Mouse (Mus musculus) embryonic facial prominence, embryonic 11.5 days (tissue): ENCODE data around the gene Gm43552. TPM values are rescaled to one million over a fixed set of nuclear protein-coding genes. Genes with fewer than 3 reads are reported as not detected.

Experiments
- ATAC-seq: fragments of 200-750 bp; cut with Nextera tagmentation; replicated peaks from 2 replicates; pipeline ENCODE4 v1.8.0; 2017; ENCODE audit warnings: low read depth; ENCODE audit not compliant: insufficient number of reproducible peaks, low FRiP score, low TSS enrichment
- DNase-seq: peaks from one replicate; pipeline ENCODE4 v3.0.0-alpha.2; 2015; ENCODE audit warnings: low spot score
- H3K27ac ChIP-seq: fragments of 300-500 bp; sonication (generic); replicated peaks from 2 replicates; pipeline ENCODE4 v1.5.1; 2014; ENCODE audit warnings: mild to moderate bottlenecking, low read depth, low read length, control low read depth
- H3K27me3 ChIP-seq: fragments of 300-500 bp; sonication (generic); 2 replicates; pipeline ENCODE4 v1.6.1; 2014; ENCODE audit warnings: mild to moderate bottlenecking, low read length, moderate library complexity, mixed read lengths; ENCODE audit not compliant: control insufficient read depth, insufficient read depth
- H3K36me3 ChIP-seq: fragments of 300-500 bp; sonication (generic); replicated peaks from 2 replicates; pipeline ENCODE4 v1.6.1; 2014; ENCODE audit warnings: low read depth, mild to moderate bottlenecking, low read length, moderate library complexity, mixed read lengths; ENCODE audit not compliant: control insufficient read depth, insufficient read depth
- H3K4me1 ChIP-seq: fragments of 300-500 bp; sonication (generic); 2 replicates; pipeline ENCODE4 v1.6.1; 2014; ENCODE audit warnings: low read length, mixed read lengths; ENCODE audit not compliant: control insufficient read depth, insufficient read depth
- H3K4me2 ChIP-seq: fragments of 300-500 bp; sonication (generic); 2 replicates; pipeline ENCODE4 v1.6.1; 2014; ENCODE audit warnings: low read depth, mild to moderate bottlenecking, control low read depth, low read length, moderate library complexity
- H3K4me3 ChIP-seq: fragments of 300-500 bp; sonication (generic); 2 replicates; pipeline ENCODE4 v1.5.1; 2014; ENCODE audit warnings: low read depth, low read length, control low read depth
- H3K9ac ChIP-seq: fragments of 300-500 bp; sonication (generic); replicated peaks from 2 replicates; pipeline ENCODE4 v1.6.1; 2014; ENCODE audit warnings: mild to moderate bottlenecking, control low read depth, low read length
- H3K9me3 ChIP-seq: fragments of 300-500 bp; sonication (generic); replicated peaks from 2 replicates; pipeline ENCODE4 v1.6.1; 2016; ENCODE audit warnings: mild to moderate bottlenecking, low read length, inconsistent platforms, mixed read lengths; ENCODE audit not compliant: control insufficient read depth
- WGBS: fragments of 180-500 bp; shearing (Covaris S2); extraction: QIAGEN DNeasy Blood & Tissue Kit; methylation state at CpG from one replicate; pipeline ENCODE4 v1.1.7; 2014; 5-methylcytosine and 5-hydroxymethylcytosine counted together
- polyA plus RNA-seq: library from polyadenylated mRNA; unstranded; fragments of >200 nt; fragmentation: Nextera tagmentation; extraction: Ambion mirVana; gene quantifications from 2 replicates; pipeline ENCODE4 v1.2.1, GENCODE M21; 2014

Gene Gm43552
- polyA plus RNA-seq, 1 experiment from 2014 or later: not detected

- Histone ChIP-seq H3K27me3 (no peaks in the 10 kb centered on the region), H3K4me1 (no peaks in the 10 kb centered on the region), H3K36me3 (no peaks in the 10 kb centered on the region), H3K4me2 (no peak overlapping the region), H3K27ac (no peak overlapping the region), H3K9ac (no peak overlapping the region), H3K9me3 (no peaks in the 10 kb centered on the region), H3K4me3 (no peak overlapping the region)
- WGBS: 92% methylated on average over 5 of the region's 5 CpGs
- ATAC-seq: no peak
- DNase-seq: no peak
These were observed 63.2 kb downstream of the Gm43552 start for GRCm38 (mm10) chr5:65429441-65429840.

GRCm38 (mm10) chr5:65428321-65428720 lies 64.3 kb downstream of the Gm43552 start:
- Histone ChIP-seq H3K27ac (no peak overlapping the region), H3K4me2 (no peak overlapping the region), H3K4me3 (no peak overlapping the region), H3K4me1 (no peaks in the 10 kb centered on the region), H3K36me3 (no peaks in the 10 kb centered on the region), H3K27me3 (no peaks in the 10 kb centered on the region), H3K9me3 (no peaks in the 10 kb centered on the region), H3K9ac (no peak overlapping the region)
- WGBS: 50% methylated on average over 4 of the region's 4 CpGs
- ATAC-seq (no peak), DNase-seq (no peak)

- Histone ChIP-seq H3K4me1 (no peaks in the 10 kb centered on the region), H3K4me3 (no peak overlapping the region), H3K9ac (no peak overlapping the region), H3K27ac (no peak overlapping the region), H3K27me3 (no peaks in the 10 kb centered on the region), H3K36me3 (no peaks in the 10 kb centered on the region; the same call in 1 of the 2 replicates), H3K4me2 (no peak overlapping the region), H3K9me3 (no peaks in the 10 kb centered on the region)
- no peak for ATAC-seq
- WGBS: 92% methylated on average over 5 of the region's 5 CpGs
- DNase-seq: no peak
These were observed 67.4 kb downstream of the Gm43552 start for GRCm38 (mm10) chr5:65425251-65425650.

GRCm38 (mm10) chr5:65424215-65424614 lies 68.4 kb downstream of the Gm43552 start:
- no peaks in the 10 kb centered on the region for H3K9me3 ChIP-seq
- no peaks in the 10 kb centered on the region for H3K4me1 ChIP-seq
- no peak overlapping the region for H3K4me3 ChIP-seq
- ATAC-seq (no peak), DNase-seq (no peak)
- no peak overlapping the region for H3K9ac ChIP-seq
- no peaks in the 10 kb centered on the region for H3K27me3 ChIP-seq
- WGBS: 92% methylated on average over 6 of the region's 6 CpGs
- H3K36me3 ChIP-seq: no peaks in the 10 kb centered on the region; the same call in 1 of the 2 replicates
- H3K27ac ChIP-seq: no peak overlapping the region
- H3K4me2 ChIP-seq: no peak overlapping the region

- H3K36me3 ChIP-seq: no peaks in the 10 kb centered on the region; the same call in 1 of the 2 replicates
- 87% methylated on average over 8 of the region's 8 CpGs for WGBS
- DNase-seq: no peak
These were observed 69.8 kb downstream of the Gm43552 start for GRCm38 (mm10) chr5:65422803-65423202.

GRCm38 (mm10) chr5:65420822-65421221 lies 71.8 kb downstream of the Gm43552 start:
- H3K4me1 ChIP-seq: no peaks in the 10 kb centered on the region; the same call in 1 of the 2 replicates
- ATAC-seq: no peak
- DNase-seq: no peak
- 84% methylated on average over 6 of the region's 6 CpGs for WGBS
- no peaks in the 10 kb centered on the region for H3K27me3 ChIP-seq
- no peak overlapping the region for H3K9ac ChIP-seq
- H3K4me3 ChIP-seq: no peak overlapping the region
- H3K4me2 ChIP-seq: no peak overlapping the region
- H3K27ac ChIP-seq: no peak overlapping the region
- peaks cover 5% of the 10 kb centered on the region; the same call in 1 of the 2 replicates for H3K36me3 ChIP-seq
- no peaks in the 10 kb centered on the region for H3K9me3 ChIP-seq

More at GRCm38 (mm10) chr5:65422803-65423202, 69.8 kb downstream of the Gm43552 start:
- Histone ChIP-seq H3K4me2 (no peak overlapping the region), H3K27ac (no peak overlapping the region), H3K9me3 (no peaks in the 10 kb centered on the region), H3K4me1 (no peaks in the 10 kb centered on the region), H3K4me3 (no peak overlapping the region), H3K9ac (no peak overlapping the region), H3K27me3 (no peaks in the 10 kb centered on the region)
- ATAC-seq: no peak

GRCm38 (mm10) chr5:65419136-65419535 lies 73.5 kb downstream of the Gm43552 start:
- Histone ChIP-seq H3K9ac (no peak overlapping the region), H3K36me3 (peaks cover 5% of the 10 kb centered on the region; the same call in 1 of the 2 replicates), H3K4me2 (no peak overlapping the region), H3K27me3 (no peaks in the 10 kb centered on the region), H3K27ac (no peak overlapping the region), H3K4me1 (no peaks in the 10 kb centered on the region; the same call in 1 of the 2 replicates), H3K4me3 (no peak overlapping the region), H3K9me3 (no peaks in the 10 kb centered on the region)
- 80% methylated on average over 10 of the region's 10 CpGs for WGBS
- no peak for ATAC-seq
- DNase-seq: no peak

GRCm38 (mm10) chr5:65415653-65416458 lies 76.8 kb downstream of the Gm43552 start:
- ATAC-seq: peak; percentile 84
- Histone ChIP-seq H3K27ac (peak overlapping the region; percentile 76), H3K4me2 (peak overlapping the region; percentile 19; the same call in 1 of the 2 replicates), H3K9ac (peak overlapping the region; percentile 50), H3K9me3 (no peaks in the 10 kb centered on the region), H3K27me3 (no peaks in the 10 kb centered on the region), H3K4me1 (no peaks in the 10 kb centered on the region; the same call in 1 of the 2 replicates), H3K36me3 (peaks cover 5% of the 10 kb centered on the region), H3K4me3 (no peak overlapping the region)
- DNase-seq: peak; percentile 73
- 18% methylated on average over 26 of the region's 26 CpGs for WGBS
